Mouse (Mus musculus) bone marrow, adult 2 months (tissue): Measurements from ENCODE around the gene Diras2. TPM values are rescaled to one million over a fixed set of nuclear protein-coding genes. Genes with fewer than 3 reads are reported as not detected.
"Not testable (repeated sequence)": the region's sequence is repeated elsewhere in the genome, so short reads cannot be mapped to it uniquely, and the experiment has no call there.

Experiments used
- H3K27ac ChIP-seq: fragments of 200-500 bp; 2 replicates; pipeline ENCODE4 v1.5.1; 2012; ENCODE audit warnings: low read depth, mild to moderate bottlenecking, control low read depth, inconsistent platforms, low read length; ENCODE audit not compliant: control insufficient read depth, poor library complexity, insufficient read depth
- H3K4me1 ChIP-seq: fragments of 200-500 bp; 2 replicates; pipeline ENCODE4 v1.6.1; 2011; ENCODE audit warnings: low read length; ENCODE audit not compliant: control insufficient read depth, insufficient read depth
- H3K4me3 ChIP-seq: fragments of 200-500 bp; replicated peaks from 2 replicates; pipeline ENCODE3; 2011; ENCODE audit warnings: mild to moderate bottlenecking, low read depth, low read length, control low read depth; ENCODE audit not compliant: control insufficient read depth
- CTCF ChIP-seq: fragments of 200-500 bp; IDR thresholded peaks from 2 replicates; pipeline ENCODE4 v1.5.1; 2011; ENCODE audit warnings: low read length, control low read depth; ENCODE audit not compliant: control insufficient read depth, insufficient read depth
- POLR2A ChIP-seq: fragments of 200-500 bp; IDR thresholded peaks from 2 replicates; pipeline ENCODE4 v1.6.1; 2011; ENCODE audit warnings: low read depth, mild to moderate bottlenecking, control low read depth, low read length, borderline replicate concordance; ENCODE audit not compliant: control insufficient read depth
- WGBS: fragments of 180-500 bp; shearing (Covaris S2); methylation state at CpG from one replicate; pipeline ENCODE4 v1.1.7; 2018; 5-methylcytosine and 5-hydroxymethylcytosine counted together
- polyA plus RNA-seq: library from polyadenylated mRNA; stranded (reverse); fragments of >200 nt; gene quantifications from 2 replicates; pipeline ENCODE4 v1.2.4, GENCODE M21; 2011; ENCODE audit warnings: low replicate concordance; ENCODE audit not compliant: missing spikeins, insufficient read depth, insufficient read length

Gene Diras2
- polyA plus RNA-seq, 1 experiment, result 5.9 TPM

- Histone ChIP-seq H3K27ac (no peak overlapping the region), H3K4me1 (no peaks in the 10 kb centered on the region), H3K4me3 (no peak overlapping the region)
- TF ChIP-seq POLR2A (no peak), CTCF (no peak)
- WGBS, result 75% methylated on average over 4 of the region's 4 CpGs
These were observed 12.7 kb downstream of the Diras2 start for GRCm38 (mm10) chr13:52518377-52518776.

- H3K4me3 ChIP-seq, result no peak overlapping the region
- no peaks in the 10 kb centered on the region for H3K4me1 ChIP-seq
- H3K27ac ChIP-seq, result no peak overlapping the region
- no peak for TF ChIP-seq CTCF
- TF ChIP-seq POLR2A, result no peak
- WGBS, result 63% methylated on average over 5 of the region's 5 CpGs
These were observed 14.1 kb downstream of the Diras2 start for GRCm38 (mm10) chr13:52517021-52517420.

GRCm38 (mm10) chr13:52516561-52516960, 14.5 kb downstream of the Diras2 start:
- Histone ChIP-seq H3K27ac (no peak overlapping the region), H3K4me3 (no peak overlapping the region), H3K4me1 (no peaks in the 10 kb centered on the region)
- TF ChIP-seq CTCF (no peak), POLR2A (no peak)
- WGBS, result 83% methylated on average over 4 of the region's 4 CpGs

DNA sequence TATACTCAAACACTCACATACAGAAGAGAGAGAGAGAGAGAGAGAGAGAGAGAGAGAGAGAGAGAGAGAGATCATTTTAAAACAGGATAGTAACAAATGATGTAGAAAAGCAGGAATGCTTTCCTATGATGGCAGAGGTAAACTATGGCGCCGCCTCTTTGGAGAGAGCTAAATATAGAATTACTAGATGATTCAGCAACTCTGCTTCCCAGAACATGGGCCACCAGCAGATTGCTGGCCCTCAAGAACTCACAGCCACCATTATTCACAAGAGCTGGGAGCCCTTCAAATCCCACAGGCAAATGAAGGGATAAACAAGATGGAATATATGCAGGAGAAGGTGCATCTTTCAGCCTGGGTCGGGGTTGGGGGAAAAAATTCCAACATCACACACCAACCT, 15.0 kb downstream of the Diras2 start:
- 75% methylated on average over 3 of the region's 3 CpGs for WGBS
- Histone ChIP-seq H3K4me3 (no peak overlapping the region), H3K4me1 (no peaks in the 10 kb centered on the region), H3K27ac (no peak overlapping the region)
- no peak for TF ChIP-seq POLR2A
- TF ChIP-seq CTCF, result no peak

GRCm38 (mm10) chr13:52513554-52513953, 17.5 kb downstream of the Diras2 start:
- WGBS, result 78% methylated on average over 3 of the region's 3 CpGs
- no peak overlapping the region for H3K27ac ChIP-seq
- TF ChIP-seq CTCF (no peak), POLR2A (no peak)
- no peaks in the 10 kb centered on the region for H3K4me1 ChIP-seq
- H3K4me3 ChIP-seq, result no peak overlapping the region

GRCm38 (mm10) chr13:52512356-52512755, 18.7 kb downstream of the Diras2 start:
- WGBS, result 54% methylated on average over 5 of the region's 5 CpGs

GRCm38 (mm10) chr13:52510172-52510880, 20.8 kb downstream of the Diras2 start:
- TF ChIP-seq CTCF (no peak), POLR2A (no peak)
- H3K27ac ChIP-seq, result no peak overlapping the region
- H3K4me1 ChIP-seq, result peaks cover 2% of the 10 kb centered on the region; the same call in 1 of the 2 replicates
- WGBS, result 66% methylated on average over 4 of the region's 4 CpGs
- H3K4me3 ChIP-seq, result no peak overlapping the region

More at GRCm38 (mm10) chr13:52512356-52512755, 18.7 kb downstream of the Diras2 start:
- H3K27ac ChIP-seq, result no peak overlapping the region
- H3K4me3 ChIP-seq, result no peak overlapping the region
- no peak for TF ChIP-seq CTCF
- no peak for TF ChIP-seq POLR2A
- peaks cover 2% of the 10 kb centered on the region; the same call in 1 of the 2 replicates for H3K4me1 ChIP-seq

GRCm38 (mm10) chr13:52507460-52508293, 23.4 kb downstream of the Diras2 start:
- TF ChIP-seq CTCF (no peak), POLR2A (no peak)
- Histone ChIP-seq H3K4me1 (peaks cover 2% of the 10 kb centered on the region; the same call in 1 of the 2 replicates), H3K27ac (no peak overlapping the region), H3K4me3 (no peak overlapping the region)
- WGBS, result 57% methylated on average over 35 of the region's 35 CpGs

- H3K27ac ChIP-seq, H3K4me1 ChIP-seq, H3K4me3 ChIP-seq: not testable (repeated sequence)
- WGBS, result 32% methylated on average over 3 of the region's 3 CpGs
These were observed 24.3 kb downstream of the Diras2 start for GRCm38 (mm10) chr13:52506822-52507221.

DNA sequence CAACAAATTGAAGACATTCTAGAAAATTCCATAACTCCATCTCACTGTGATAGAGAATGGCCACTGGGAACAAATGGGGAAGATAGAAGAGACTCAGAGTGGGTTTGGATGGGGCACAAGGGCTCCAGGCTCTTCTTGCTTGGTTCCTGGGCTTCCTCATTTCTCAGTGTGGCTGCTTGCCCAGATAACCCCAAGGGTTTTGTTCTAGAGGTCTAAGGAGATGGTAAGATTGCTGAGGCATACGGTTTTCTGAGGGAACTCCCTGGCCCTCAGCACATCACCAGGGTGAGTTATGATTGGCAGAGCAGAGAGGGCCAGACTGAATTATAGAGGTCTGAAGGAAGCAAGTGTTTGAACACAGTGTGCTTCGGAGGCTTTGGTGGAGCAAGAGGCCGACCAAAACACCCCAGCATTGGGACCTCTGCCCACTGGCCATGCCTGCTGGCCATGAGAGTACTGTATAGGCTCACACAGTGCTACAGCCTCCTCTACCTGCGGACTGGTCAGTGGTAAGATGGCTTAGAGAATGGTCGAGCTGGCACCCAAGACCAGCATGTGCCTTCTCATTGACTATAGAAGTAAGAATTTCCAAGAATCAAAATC, 25.3 kb downstream of the Diras2 start:
- H3K27ac ChIP-seq, H3K4me1 ChIP-seq, H3K4me3 ChIP-seq: not testable (repeated sequence)
- WGBS, result 38% methylated on average over 5 of the region's 5 CpGs
